Mouse (Mus musculus): ENCODE results near the gene Cdon. TPM values are rescaled to one million over a fixed set of nuclear protein-coding genes. Genes with fewer than 3 reads are reported as not detected.

Cdon gene
- polyA plus RNA-seq, 1 experiment from 2014 or later = 0.51 TPM

DNA sequence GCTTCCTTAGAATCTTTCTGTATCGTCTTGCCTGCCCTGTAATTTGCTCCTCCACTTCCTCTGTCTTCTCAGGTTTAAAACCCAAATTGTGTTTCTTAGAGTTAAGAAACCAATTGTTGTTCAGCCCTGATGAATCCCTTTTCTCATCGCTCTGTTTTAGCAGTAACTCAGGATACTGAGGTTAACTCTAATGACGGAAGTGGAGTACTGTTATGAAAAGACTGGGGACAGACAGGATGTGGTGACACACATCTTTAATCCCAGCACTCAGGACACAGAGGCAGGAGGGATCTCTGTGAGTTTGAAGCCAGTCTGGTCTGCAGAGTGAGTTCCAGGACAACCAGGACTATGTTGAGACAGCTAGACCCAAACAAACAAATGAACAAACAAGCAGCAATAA is 74.5 kb downstream of the Cdon start:
- 20% methylated on average over 3 of the region's 3 CpGs for WGBS (ENCODE audit: insufficient replicate concordance)
- Histone ChIP-seq H3K27me3 (no peaks in the 10 kb centered on the region), H3K9ac (no peak overlapping the region), H3K36me3 (replicated peaks) (no peaks in the 10 kb centered on the region), H3K9me3 (replicated peaks) (no peaks in the 10 kb centered on the region), H3K4me2 (no peak overlapping the region), H3K27ac (replicated peaks) (no peak overlapping the region), H3K4me1 (replicated peaks) (no peaks in the 10 kb centered on the region), H3K4me3 (replicated peaks) (no peak overlapping the region)
- no peak for ATAC-seq (ENCODE audit: insufficient read depth)

DNA sequence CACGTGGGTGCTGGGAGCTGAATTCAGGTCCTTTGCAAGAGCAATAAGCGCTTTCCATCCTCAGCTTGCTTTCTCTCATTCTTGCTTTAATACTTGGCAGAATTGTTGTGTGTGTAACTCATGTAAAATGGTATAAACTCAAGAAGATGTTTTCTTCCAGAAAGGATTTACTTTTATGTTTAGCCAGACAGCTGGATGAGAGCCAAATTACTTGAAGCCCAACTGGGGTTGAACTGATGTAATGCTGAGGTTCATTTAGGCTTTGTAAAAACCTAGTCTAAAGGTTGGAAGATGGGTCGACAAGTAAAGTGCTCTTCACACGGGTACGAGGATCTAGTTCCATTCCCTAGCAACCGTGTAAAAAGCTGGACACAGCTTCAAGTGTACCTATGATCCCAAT is 79.0 kb downstream of the Cdon start:
- Histone ChIP-seq H3K27ac (replicated peaks) (no peak overlapping the region), H3K4me2 (no peak overlapping the region), H3K9ac (no peak overlapping the region), H3K27me3 (no peaks in the 10 kb centered on the region), H3K9me3 (replicated peaks) (no peaks in the 10 kb centered on the region), H3K4me3 (replicated peaks) (no peak overlapping the region), H3K4me1 (replicated peaks) (no peaks in the 10 kb centered on the region), H3K36me3 (replicated peaks) (no peaks in the 10 kb centered on the region)
- no peak for ATAC-seq (ENCODE audit: insufficient read depth)
- WGBS (ENCODE audit: insufficient replicate concordance) = 72% methylated on average over 6 of the region's 6 CpGs

DNA sequence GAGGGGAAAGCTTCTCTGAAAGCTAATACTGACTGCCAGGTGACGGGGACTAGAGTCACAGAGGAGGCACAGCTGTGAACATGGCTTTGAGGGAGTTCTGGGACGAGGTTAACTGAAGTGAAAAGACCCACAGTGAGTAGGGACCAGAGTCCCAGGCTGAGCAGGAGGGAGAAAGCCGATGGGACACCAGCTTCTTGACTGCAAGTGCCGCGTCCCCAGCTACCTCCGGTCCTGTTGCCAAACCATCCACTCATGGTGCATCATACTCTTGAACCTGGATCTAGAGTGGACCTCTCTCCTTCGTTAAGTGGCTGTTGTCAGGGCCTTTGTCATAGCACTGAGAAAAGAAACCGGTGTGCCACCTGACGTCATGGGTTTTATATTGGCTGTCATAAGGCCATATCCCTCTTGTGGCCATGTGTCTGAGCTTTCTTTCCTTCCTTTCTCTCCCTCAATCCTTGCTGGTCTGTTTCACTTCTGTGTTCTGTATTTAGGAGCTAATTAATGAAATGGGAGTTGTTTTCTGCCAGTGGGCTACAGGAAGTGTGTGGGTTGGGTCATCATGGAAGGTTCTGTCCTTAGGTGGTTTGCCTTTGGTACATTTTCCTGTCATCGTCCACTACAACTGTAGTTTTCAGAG is 81.6 kb downstream of the Cdon start:
- Histone ChIP-seq H3K27me3 (no peaks in the 10 kb centered on the region), H3K4me3 (replicated peaks) (no peak overlapping the region), H3K4me1 (replicated peaks) (no peaks in the 10 kb centered on the region), H3K9ac (no peak overlapping the region), H3K4me2 (no peak overlapping the region), H3K9me3 (replicated peaks) (no peaks in the 10 kb centered on the region), H3K27ac (replicated peaks) (no peak overlapping the region), H3K36me3 (replicated peaks) (no peaks in the 10 kb centered on the region)
- WGBS (ENCODE audit: insufficient replicate concordance) = 61% methylated on average over 10 of the region's 10 CpGs
- no peak for ATAC-seq (ENCODE audit: insufficient read depth)

DNA sequence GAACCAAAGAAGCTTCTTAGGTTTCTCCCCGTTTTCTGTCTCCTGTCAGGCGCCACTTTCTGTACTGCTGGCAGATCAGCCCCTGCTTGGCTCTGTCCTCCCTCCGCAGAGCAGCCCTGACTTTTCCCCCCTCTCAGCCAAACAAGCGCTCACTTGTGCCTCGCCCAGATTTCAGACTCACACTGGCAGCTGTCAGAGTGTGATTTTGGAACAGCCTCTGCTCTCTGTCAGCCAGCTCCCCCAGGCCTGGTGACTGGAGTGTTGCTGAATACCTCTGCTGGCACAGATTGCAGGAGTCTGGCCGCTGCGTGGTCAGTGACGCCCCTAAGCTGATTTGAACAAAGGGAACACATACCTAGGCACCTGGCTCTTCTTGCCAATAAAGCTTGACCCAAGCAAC is 87.3 kb downstream of the Cdon start:
- Histone ChIP-seq H3K36me3 (replicated peaks) (no peaks in the 10 kb centered on the region), H3K9me3 (replicated peaks) (no peaks in the 10 kb centered on the region), H3K27ac (replicated peaks) (no peak overlapping the region), H3K4me1 (replicated peaks) (no peaks in the 10 kb centered on the region), H3K4me2 (no peak overlapping the region), H3K4me3 (replicated peaks) (no peak overlapping the region), H3K9ac (no peak overlapping the region), H3K27me3 (no peaks in the 10 kb centered on the region)
- WGBS (ENCODE audit: insufficient replicate concordance) = 54% methylated on average over 8 of the region's 8 CpGs
- ATAC-seq (ENCODE audit: insufficient read depth) = no peak

DNA sequence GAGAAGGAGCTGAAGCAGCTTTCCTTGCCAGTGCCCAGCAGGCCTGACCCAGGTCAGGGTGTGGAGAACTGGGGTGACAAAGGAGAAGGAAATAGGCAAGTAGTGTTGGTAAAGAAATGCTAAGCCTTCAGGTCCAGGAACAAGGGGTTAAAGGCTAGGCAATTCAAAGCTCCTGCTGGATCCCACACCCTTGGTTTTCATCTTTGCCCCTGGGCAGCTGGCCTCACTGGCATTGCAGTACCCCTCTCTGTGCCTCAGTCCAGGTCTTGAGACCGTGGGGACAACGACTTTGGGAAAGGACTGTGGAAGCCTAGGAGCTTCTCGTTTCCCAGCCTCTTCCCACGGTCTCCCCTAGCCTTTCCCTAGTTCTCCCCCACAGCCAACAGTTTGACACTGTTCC is 93.0 kb downstream of the Cdon start:
- Histone ChIP-seq H3K36me3 (replicated peaks) (no peaks in the 10 kb centered on the region), H3K4me2 (no peak overlapping the region), H3K27ac (replicated peaks) (no peak overlapping the region), H3K9me3 (replicated peaks) (no peaks in the 10 kb centered on the region), H3K27me3 (no peaks in the 10 kb centered on the region), H3K4me1 (replicated peaks) (no peaks in the 10 kb centered on the region), H3K9ac (no peak overlapping the region), H3K4me3 (replicated peaks) (no peak overlapping the region)
- ATAC-seq (ENCODE audit: insufficient read depth) = no peak
- WGBS (ENCODE audit: insufficient replicate concordance) = 46% methylated on average over 4 of the region's 4 CpGs

DNA sequence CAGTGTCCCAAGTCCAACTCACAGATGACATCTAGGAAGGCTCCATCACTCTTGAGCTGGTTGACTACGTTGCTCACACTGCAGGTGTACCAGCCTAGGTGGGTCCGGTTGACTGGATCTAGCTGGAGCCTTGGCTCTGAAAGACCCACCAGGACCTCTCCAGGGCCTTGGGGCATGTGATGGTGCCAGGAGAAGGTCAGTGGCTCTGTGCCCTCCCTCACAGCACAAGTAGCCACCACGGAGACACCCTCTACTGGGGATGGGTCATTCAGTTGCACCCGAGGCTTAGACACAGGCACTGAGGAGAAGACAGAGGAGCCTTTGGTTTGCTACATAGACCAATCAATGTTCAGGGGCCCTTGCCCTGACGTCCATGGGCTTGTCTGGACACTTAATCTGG is 95.3 kb downstream of the Cdon start:
- Histone ChIP-seq H3K27me3 (no peaks in the 10 kb centered on the region), H3K4me3 (replicated peaks) (no peak overlapping the region), H3K36me3 (replicated peaks) (no peaks in the 10 kb centered on the region), H3K9ac (no peak overlapping the region), H3K4me2 (no peak overlapping the region), H3K9me3 (replicated peaks) (no peaks in the 10 kb centered on the region), H3K4me1 (replicated peaks) (0 out of 2 replicates have a peak, but pooled peaks cover 4% of the 10 kb centered on the region), H3K27ac (replicated peaks) (no peak overlapping the region)
- ATAC-seq (ENCODE audit: insufficient read depth) = no peak
- 53% methylated on average over 5 of the region's 5 CpGs for WGBS (ENCODE audit: insufficient replicate concordance)

DNA sequence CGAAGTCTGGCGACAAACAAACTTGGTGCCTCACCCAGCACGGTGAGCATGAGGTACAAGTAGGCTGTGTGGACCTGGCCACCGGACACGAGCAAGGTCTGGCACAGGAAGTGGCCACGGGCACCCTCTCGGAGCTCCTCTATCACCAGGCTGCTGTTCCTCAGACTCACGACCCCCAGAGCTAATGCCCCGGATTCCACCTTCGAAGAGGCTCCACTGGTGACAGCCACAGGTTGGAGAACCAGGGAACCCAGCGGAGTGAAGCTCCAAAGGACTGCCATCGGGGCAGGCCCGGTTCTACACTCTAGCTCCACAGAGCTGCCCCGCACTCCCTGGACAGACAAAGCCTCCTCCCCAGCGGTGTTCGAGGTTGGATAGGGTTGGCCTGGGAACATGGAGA is 95.8 kb downstream of the Cdon start:
- no peak for ATAC-seq (ENCODE audit: insufficient read depth)
- H3K9me3 ChIP-seq (replicated peaks) = no peaks in the 10 kb centered on the region
- H3K4me1 ChIP-seq (replicated peaks) = 0 out of 2 replicates have a peak, but pooled peaks cover 4% of the 10 kb centered on the region
- H3K4me3 ChIP-seq (replicated peaks) = no peak overlapping the region
- no peaks in the 10 kb centered on the region for H3K36me3 ChIP-seq (replicated peaks)
- no peak overlapping the region for H3K4me2 ChIP-seq
- WGBS (ENCODE audit: insufficient replicate concordance) = 64% methylated on average over 16 of the region's 16 CpGs
- no peaks in the 10 kb centered on the region for H3K27me3 ChIP-seq
- H3K9ac ChIP-seq = no peak overlapping the region
- no peak overlapping the region for H3K27ac ChIP-seq (replicated peaks)

DNA sequence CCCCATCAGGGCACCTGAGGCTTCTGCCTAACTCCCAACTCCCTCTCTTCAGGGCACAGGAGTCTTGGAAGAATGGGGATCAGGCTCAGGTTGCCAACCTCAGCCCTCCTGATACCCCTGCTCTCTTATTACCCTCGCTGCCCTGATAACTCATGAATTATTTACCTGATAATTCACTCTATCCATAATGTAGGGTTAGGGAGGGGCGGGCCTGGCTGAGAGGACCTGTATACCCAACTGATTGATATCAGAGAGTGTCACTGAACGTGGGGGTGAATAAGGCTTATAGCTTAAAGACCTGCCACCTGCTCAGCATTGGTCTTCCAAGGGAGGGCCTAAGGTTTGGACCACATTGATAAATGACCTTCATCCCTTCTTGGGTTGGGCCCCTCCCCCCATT is 97.2 kb downstream of the Cdon start, which contains the start of gene Gm1113:
Gene Gm1113 (minus strand): TSS at position 101 of the 400 bp plus-strand sequence.
- 43% methylated on average over 3 of the region's 3 CpGs for WGBS (ENCODE audit: insufficient replicate concordance)
- Histone ChIP-seq H3K4me3 (replicated peaks) (no peak within 1 kb of the TSS), H3K4me1 (replicated peaks) (0 out of 2 replicates have a peak, but pooled peaks cover 4% of the 10 kb centered on the region), H3K36me3 (replicated peaks) (no peaks in the 10 kb centered on the region), H3K9ac (no peak within 1 kb of the TSS), H3K4me2 (no peak within 1 kb of the TSS), H3K27ac (replicated peaks) (no peak within 1 kb of the TSS), H3K27me3 (no peaks in the 10 kb centered on the region), H3K9me3 (replicated peaks) (no peaks in the 10 kb centered on the region)
- ATAC-seq (ENCODE audit: insufficient read depth) = no peak

DNA sequence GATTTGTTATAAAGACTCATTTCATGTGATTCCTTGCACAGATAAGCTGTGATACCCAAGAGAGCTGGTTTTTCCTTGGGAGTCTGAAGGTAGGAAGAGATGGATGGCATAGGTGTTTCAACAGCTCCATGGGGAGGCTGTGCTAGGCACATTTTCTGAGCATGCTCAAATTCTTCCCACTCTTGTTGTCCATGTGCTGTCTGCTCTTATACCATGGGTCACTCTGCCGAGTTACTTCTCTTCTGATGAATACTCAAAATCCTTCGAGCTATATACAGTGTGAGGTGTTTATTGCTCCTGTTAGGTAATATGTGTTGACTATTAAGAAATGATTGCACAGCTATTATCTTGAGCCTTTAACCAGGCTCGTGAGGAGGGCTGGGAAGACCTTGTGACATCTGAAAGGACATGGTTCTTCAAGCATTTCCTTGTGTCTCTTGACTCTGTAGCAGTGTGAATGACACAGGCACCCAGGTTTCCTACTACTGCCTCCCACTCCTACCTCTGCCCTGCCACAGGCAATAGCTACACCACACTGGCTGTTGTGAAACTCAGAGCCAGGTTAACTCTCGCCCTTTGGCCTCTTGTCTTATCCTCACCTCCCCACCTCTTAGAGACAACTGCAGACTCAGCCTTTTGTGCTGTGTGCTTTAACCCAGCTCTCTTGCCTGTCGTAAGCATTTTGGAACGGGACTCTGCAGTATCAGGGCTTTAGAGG is 99.9 kb downstream of the Cdon start:
- Histone ChIP-seq H3K4me1 (replicated peaks) (0 out of 2 replicates have a peak, but pooled peaks cover 4% of the 10 kb centered on the region), H3K9me3 (replicated peaks) (no peaks in the 10 kb centered on the region), H3K36me3 (replicated peaks) (no peaks in the 10 kb centered on the region), H3K27me3 (no peaks in the 10 kb centered on the region), H3K4me3 (replicated peaks) (no peak overlapping the region), H3K4me2 (no peak overlapping the region), H3K9ac (no peak overlapping the region), H3K27ac (replicated peaks) (no peak overlapping the region)
- ATAC-seq (ENCODE audit: insufficient read depth) = no peak
- 52% methylated on average over 6 of the region's 6 CpGs for WGBS (ENCODE audit: insufficient replicate concordance)

DNA sequence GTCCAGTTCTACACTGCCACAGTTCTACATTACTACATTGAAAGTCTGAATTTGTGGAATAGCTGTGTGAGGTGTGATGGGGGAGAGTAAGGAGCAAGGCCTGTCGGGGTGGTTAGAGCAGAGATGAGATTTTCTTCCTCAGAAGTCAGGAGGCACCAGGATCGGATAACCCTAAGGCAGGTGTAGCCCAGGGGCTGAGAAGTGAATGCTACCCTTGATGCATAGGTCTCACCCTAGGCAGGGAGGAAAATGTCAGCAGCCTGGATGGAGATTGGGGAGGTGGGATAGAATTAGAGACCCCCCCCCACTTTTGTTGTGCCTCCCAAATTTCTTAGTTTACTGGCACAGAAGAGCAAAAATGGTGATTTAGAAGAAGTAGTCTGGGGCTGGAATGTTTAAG is 101.3 kb downstream of the Cdon start:
- no peak overlapping the region for H3K4me2 ChIP-seq
- H3K36me3 ChIP-seq (replicated peaks) = no peaks in the 10 kb centered on the region
- WGBS (ENCODE audit: insufficient replicate concordance) = 61% methylated on average over 2 of the region's 2 CpGs
- H3K27ac ChIP-seq (replicated peaks) = no peak overlapping the region
- H3K9me3 ChIP-seq (replicated peaks) = no peaks in the 10 kb centered on the region
- 0 out of 2 replicates have a peak, but pooled peaks cover 4% of the 10 kb centered on the region for H3K4me1 ChIP-seq (replicated peaks)
- H3K4me3 ChIP-seq (replicated peaks) = no peak overlapping the region
- H3K9ac ChIP-seq = no peak overlapping the region
- no peak for ATAC-seq (ENCODE audit: insufficient read depth)
- no peaks in the 10 kb centered on the region for H3K27me3 ChIP-seq

DNA sequence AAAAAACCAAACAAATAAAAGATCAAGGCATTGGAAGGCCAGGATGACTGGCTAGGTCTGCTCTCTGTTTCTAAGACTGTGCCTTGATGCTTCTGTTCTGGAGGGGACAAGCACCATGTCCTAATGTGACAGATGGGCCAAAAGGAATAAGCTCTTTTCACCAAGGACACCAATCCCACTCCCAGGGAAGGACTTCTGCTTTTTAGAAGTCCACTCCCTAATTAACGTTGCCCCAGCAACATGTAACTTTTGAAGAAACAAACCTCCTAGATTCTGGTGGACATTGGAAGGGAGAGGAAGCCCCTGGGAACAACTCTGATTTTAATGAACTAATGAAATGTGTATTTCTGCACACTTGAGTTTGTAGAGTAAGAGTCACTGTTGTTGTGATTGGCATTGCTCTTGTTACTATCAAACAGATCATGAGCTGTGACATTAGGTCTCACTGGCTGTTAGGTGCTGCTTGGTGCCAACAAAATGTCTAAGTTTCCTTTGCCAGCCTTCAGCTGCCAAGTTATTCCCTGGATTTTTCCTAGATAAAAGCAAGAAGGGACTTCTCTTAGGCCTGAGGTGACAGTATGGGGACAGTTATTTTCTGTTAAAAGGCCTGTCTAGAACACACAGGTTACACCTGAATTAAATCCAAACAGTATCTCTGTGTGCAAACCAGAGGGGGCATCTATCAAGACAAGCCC is 102.0 kb downstream of the Cdon start:
- Histone ChIP-seq H3K9ac (no peak overlapping the region), H3K9me3 (replicated peaks) (no peaks in the 10 kb centered on the region), H3K27ac (replicated peaks) (no peak overlapping the region), H3K36me3 (replicated peaks) (no peaks in the 10 kb centered on the region), H3K4me1 (replicated peaks) (0 out of 2 replicates have a peak, but pooled peaks cover 4% of the 10 kb centered on the region), H3K4me2 (no peak overlapping the region), H3K27me3 (no peaks in the 10 kb centered on the region), H3K4me3 (replicated peaks) (no peak overlapping the region)
- no peak for ATAC-seq (ENCODE audit: insufficient read depth)
- 37% methylated on average over 1 of the region's 1 CpGs for WGBS (ENCODE audit: insufficient replicate concordance)

Measured in liver, embryonic 15.5 days (tissue).